Mouse (Mus musculus) bone marrow macrophage, adult 2 months (primary cell): ENCODE data around the gene Map7.

Experiments used
- CTCF ChIP-seq: IDR thresholded peaks from 2 replicates; pipeline ENCODE4 v1.5.1; 2012; ENCODE audit warnings: low read depth, mild to moderate bottlenecking, low read length, moderate library complexity
- POLR2A ChIP-seq: IDR thresholded peaks from 2 replicates; pipeline ENCODE4 v1.6.1; 2012; ENCODE audit warnings: mild to moderate bottlenecking, low read depth, low read length, borderline replicate concordance

DNA sequence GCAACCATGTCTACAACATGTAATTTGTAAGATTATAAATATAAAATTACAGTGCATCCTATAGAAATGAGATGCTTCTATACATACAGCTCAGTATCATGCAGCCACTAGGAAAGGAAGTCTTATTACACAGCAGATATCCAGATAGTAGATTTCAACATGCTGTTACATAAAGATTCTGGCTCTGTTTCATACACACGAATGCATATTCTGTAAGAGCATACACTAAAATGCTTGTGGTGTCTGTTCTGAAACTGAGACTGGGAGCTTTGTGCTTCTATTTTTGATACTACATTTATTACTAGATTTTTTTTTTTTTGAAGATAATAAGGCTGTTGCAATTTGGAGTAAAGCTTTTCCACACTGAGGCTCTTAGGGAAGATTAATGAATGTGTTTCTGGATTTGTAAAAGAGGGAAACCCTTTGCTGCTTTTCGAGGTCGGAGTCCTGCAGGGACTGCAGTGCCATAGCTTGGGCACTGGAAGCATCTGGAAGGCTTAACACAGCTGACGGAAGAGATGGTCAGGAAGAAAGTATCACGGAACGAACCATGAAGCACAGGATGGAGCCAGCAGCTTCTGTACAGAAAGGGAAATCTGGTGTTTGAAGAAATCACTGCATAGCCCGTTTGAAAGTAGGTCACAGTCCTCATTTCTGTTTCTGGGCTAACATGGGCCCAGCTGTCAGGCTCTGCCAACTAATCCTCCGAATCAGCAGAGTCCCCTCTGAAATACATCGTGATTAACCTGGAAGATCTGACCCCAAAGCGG, 50.9 kb downstream of the Map7 start:
- TF ChIP-seq CTCF (no peak), POLR2A (no peak)
